Mouse (Mus musculus): ENCODE results near the gene Mettl16. TPM values are rescaled to one million over a fixed set of nuclear protein-coding genes. Genes with fewer than 3 reads are reported as not detected.

Gene Mettl16
- total and polyA plus RNA-seq, 2 experiments from 2014 or later: 3.6 to 12.7 TPM

- H3K4me1 ChIP-seq (ENCODE audit: control insufficient read depth, insufficient read depth): 0 out of 2 replicates have a peak, but pooled peaks cover 6% of the 10 kb centered on the region
- WGBS: 74% methylated on average over 9 of the region's 9 CpGs
- H3K27ac ChIP-seq (ENCODE audit: low read depth): no peak overlapping the region
- no peaks in the 10 kb centered on the region for H3K27me3 ChIP-seq (ENCODE audit: control insufficient read depth, insufficient read depth, low read length)
- no peak overlapping the region for H3K9ac ChIP-seq (replicated peaks; ENCODE audit: low read depth, low read length)
- H3K4me2 ChIP-seq (ENCODE audit: low read depth, low read length): no peak overlapping the region
- no peaks in the 10 kb centered on the region for H3K36me3 ChIP-seq (replicated peaks; ENCODE audit: control insufficient read depth, insufficient read depth, low read length)
- TF ChIP-seq EP300 (IDR thresholded peaks at IDR 0.05; ENCODE audit: low read depth): no peak
- TF ChIP-seq CTCF (IDR thresholded peaks at IDR 0.05; ENCODE audit: low read depth): no peak
- ATAC-seq (ENCODE audit: insufficient read depth, low read depth) (no peak), DNase-seq (ENCODE audit: low spot score) (no peak)
- H3K4me3 ChIP-seq (ENCODE audit: low read depth, low read length): no peak overlapping the region
- H3K9me3 ChIP-seq (replicated peaks; ENCODE audit: control insufficient read depth, low read length): no peaks in the 10 kb centered on the region
These were observed 19.1 kb upstream of the Mettl16 start for GRCm38 (mm10) chr11:74751352-74752066.

- Histone ChIP-seq H3K4me2 (ENCODE audit: low read depth, low read length) (no peak overlapping the region), H3K27me3 (ENCODE audit: control insufficient read depth, insufficient read depth, low read length) (no peaks in the 10 kb centered on the region), H3K9me3 (replicated peaks; ENCODE audit: control insufficient read depth, low read length) (no peaks in the 10 kb centered on the region), H3K4me1 (ENCODE audit: control insufficient read depth, insufficient read depth) (no peaks in the 10 kb centered on the region), H3K4me3 (ENCODE audit: low read depth, low read length) (no peak overlapping the region), H3K27ac (ENCODE audit: low read depth) (peak overlapping the region; percentile 84), H3K9ac (replicated peaks; ENCODE audit: low read depth, low read length) (no peak overlapping the region), H3K36me3 (replicated peaks; ENCODE audit: control insufficient read depth, insufficient read depth, low read length) (no peaks in the 10 kb centered on the region)
- ATAC-seq (ENCODE audit: insufficient read depth, low read depth) (peak; percentile 92), DNase-seq (ENCODE audit: low spot score) (peak; percentile 76)
- TF ChIP-seq CTCF (IDR thresholded peaks at IDR 0.05; ENCODE audit: low read depth) (no peak), EP300 (IDR thresholded peaks at IDR 0.05; ENCODE audit: low read depth) (no peak)
- 24% methylated on average over 2 of the region's 2 CpGs for WGBS
These were observed 14.0 kb upstream of the Mettl16 start for GRCm38 (mm10) chr11:74756631-74757030.

- H3K9me3 ChIP-seq (replicated peaks; ENCODE audit: control insufficient read depth, low read length): no peaks in the 10 kb centered on the region
- no peak overlapping the region for H3K9ac ChIP-seq (replicated peaks; ENCODE audit: low read depth, low read length)
- DNase-seq (ENCODE audit: low spot score) (no peak), ATAC-seq (ENCODE audit: insufficient read depth, low read depth) (no peak)
- no peaks in the 10 kb centered on the region for H3K36me3 ChIP-seq (replicated peaks; ENCODE audit: control insufficient read depth, insufficient read depth, low read length)
- no peak overlapping the region for H3K27ac ChIP-seq (ENCODE audit: low read depth)
- no peak overlapping the region for H3K4me3 ChIP-seq (ENCODE audit: low read depth, low read length)
- 66% methylated on average over 12 of the region's 12 CpGs for WGBS
- TF ChIP-seq CTCF (IDR thresholded peaks at IDR 0.05; ENCODE audit: low read depth) (no peak), EP300 (IDR thresholded peaks at IDR 0.05; ENCODE audit: low read depth) (no peak)
- H3K4me2 ChIP-seq (ENCODE audit: low read depth, low read length): no peak overlapping the region
- H3K27me3 ChIP-seq (ENCODE audit: control insufficient read depth, insufficient read depth, low read length): no peaks in the 10 kb centered on the region
- H3K4me1 ChIP-seq (ENCODE audit: control insufficient read depth, insufficient read depth): no peaks in the 10 kb centered on the region
These were observed 9.5 kb upstream of the Mettl16 start for GRCm38 (mm10) chr11:74761011-74761705.

GRCm38 (mm10) chr11:74763960-74764625 lies 6.5 kb upstream of the Mettl16 start:
- Histone ChIP-seq H3K4me2 (ENCODE audit: low read depth, low read length) (no peak overlapping the region), H3K9me3 (replicated peaks; ENCODE audit: control insufficient read depth, low read length) (no peaks in the 10 kb centered on the region), H3K27ac (ENCODE audit: low read depth) (no peak overlapping the region), H3K4me3 (ENCODE audit: low read depth, low read length) (no peak overlapping the region), H3K9ac (replicated peaks; ENCODE audit: low read depth, low read length) (no peak overlapping the region), H3K4me1 (ENCODE audit: control insufficient read depth, insufficient read depth) (no peaks in the 10 kb centered on the region), H3K27me3 (ENCODE audit: control insufficient read depth, insufficient read depth, low read length) (no peaks in the 10 kb centered on the region), H3K36me3 (replicated peaks; ENCODE audit: control insufficient read depth, insufficient read depth, low read length) (no peaks in the 10 kb centered on the region)
- DNase-seq (ENCODE audit: low spot score): no peak
- WGBS: 69% methylated on average over 10 of the region's 10 CpGs
- ATAC-seq (ENCODE audit: insufficient read depth, low read depth): no peak
- no peak for TF ChIP-seq EP300 (IDR thresholded peaks at IDR 0.05; ENCODE audit: low read depth)
- no peak for TF ChIP-seq CTCF (IDR thresholded peaks at IDR 0.05; ENCODE audit: low read depth)

- H3K4me2 ChIP-seq (ENCODE audit: low read depth, low read length): no peak overlapping the region
- no peak overlapping the region for H3K4me3 ChIP-seq (ENCODE audit: low read depth, low read length)
- WGBS: 38% methylated on average over 4 of the region's 4 CpGs
- no peaks in the 10 kb centered on the region for H3K9me3 ChIP-seq (replicated peaks; ENCODE audit: control insufficient read depth, low read length)
- ATAC-seq (ENCODE audit: insufficient read depth, low read depth) (no peak), DNase-seq (ENCODE audit: low spot score) (peak; percentile 46)
- no peaks in the 10 kb centered on the region for H3K27me3 ChIP-seq (ENCODE audit: control insufficient read depth, insufficient read depth, low read length)
- no peaks in the 10 kb centered on the region for H3K36me3 ChIP-seq (replicated peaks; ENCODE audit: control insufficient read depth, insufficient read depth, low read length)
- H3K9ac ChIP-seq (replicated peaks; ENCODE audit: low read depth, low read length): no peak overlapping the region
- peaks cover 11% of the 10 kb centered on the region for H3K4me1 ChIP-seq (ENCODE audit: control insufficient read depth, insufficient read depth)
- no peak for TF ChIP-seq EP300 (IDR thresholded peaks at IDR 0.05; ENCODE audit: low read depth)
- no peak for TF ChIP-seq CTCF (IDR thresholded peaks at IDR 0.05; ENCODE audit: low read depth)
- peak overlapping the region; percentile 58 for H3K27ac ChIP-seq (ENCODE audit: low read depth)
These were observed 3.2 kb upstream of the Mettl16 start for GRCm38 (mm10) chr11:74767469-74767868.
